In genomic region chr8:9437822-9438221, GRCm38 (mm10) we compare ENCODE assay signal across 29 mouse cellular contexts.
A peak's percentile ranks its signal among the peaks of the same experiment; 100 is the strongest.
DNase-seq lines count a peak whose midpoint lies in the region; ATAC-seq and TF ChIP-seq lines count a peak whose summit lies in the region.
"Had no signal": no experiment of that assay in that cellular context is flagged by ENCODE, and none has a peak within 500 bp of the region (broad histone marks: within the 10 kb centered on the region; RNA-seq: fewer than 3 reads in every experiment).

No protein-coding gene starts in this region.

- H3K4me3 ChIP-seq in intestine, embryonic 16.5 days (ENCODE audit: low read length), result no peak overlapping the region
- no peak overlapping the region for H3K4me3 ChIP-seq in intestine, postnatal 0 days (ENCODE audit: low read depth, low read length)
- H3K4me3 ChIP-seq: embryonic facial prominence, embryonic 12.5 days; embryonic facial prominence, embryonic 15.5 days; gastrocnemius, adult 2 months; heart, adult 2 months; heart, embryonic 10.5 days; heart, embryonic 13.5 days; hindbrain, embryonic 10.5 days; hindbrain, embryonic 13.5 days; intestine, embryonic 15.5 days had no signal

- WGBS in intestine, embryonic 16.5 days, result 79% methylated on average over 4 of the region's 4 CpGs
- WGBS in intestine, postnatal 0 days, result 75% methylated on average over 4 of the region's 4 CpGs

- H3K4me1 ChIP-seq in intestine, embryonic 16.5 days (ENCODE audit: control insufficient read depth, insufficient read depth, low read length), result no peaks in the 10 kb centered on the region
- no peaks in the 10 kb centered on the region for H3K4me1 ChIP-seq in intestine, postnatal 0 days (replicated peaks; ENCODE audit: control insufficient read depth, insufficient read depth, low read length)
- H3K4me1 ChIP-seq: embryonic facial prominence, embryonic 12.5 days; embryonic facial prominence, embryonic 15.5 days; heart, embryonic 10.5 days; heart, embryonic 13.5 days; hindbrain, embryonic 10.5 days; intestine, embryonic 15.5 days had no signal

- no peak overlapping the region for H3K27ac ChIP-seq in intestine, embryonic 16.5 days (ENCODE audit: low read length)
- H3K27ac ChIP-seq in intestine, postnatal 0 days (ENCODE audit: low read depth, low read length), result no peak overlapping the region
- H3K27ac ChIP-seq: embryonic facial prominence, embryonic 12.5 days; embryonic facial prominence, embryonic 15.5 days; gastrocnemius, adult 2 months; heart, adult 2 months; heart, embryonic 10.5 days; heart, embryonic 13.5 days; hindbrain, embryonic 10.5 days; hindbrain, embryonic 13.5 days; intestine, embryonic 15.5 days had no signal

- peak; percentile 19 for DNase-seq in heart, adult 11 months
- no peak for DNase-seq in heart, postnatal 36 days
- DNase-seq in splenic B cell, adult 2 months (ENCODE audit: low read depth, low spot score), result peak; percentile 5
- DNase-seq: adrenal gland, adult 2 months; adrenal gland, postnatal 25 days; B cell, adult 2 months; cerebellum, adult 11-12 months; cerebellum, adult 8-10 months; cerebellum, postnatal 10 days; cerebellum, postnatal 36 days; forebrain, postnatal 0 days; gastrocnemius, adult 2 months; gastrocnemius, postnatal 14 days; heart, adult 2 months; heart, postnatal 14 days had no signal

- H3K36me3 ChIP-seq in splenic B cell, adult 2 months (ENCODE audit: control insufficient read depth, insufficient read depth, low read length, poor library complexity, severe bottlenecking), result no peaks in the 10 kb centered on the region
- no peaks in the 10 kb centered on the region for H3K36me3 ChIP-seq in intestine, embryonic 16.5 days (ENCODE audit: control insufficient read depth, insufficient read depth, low read length)
- no peaks in the 10 kb centered on the region for H3K36me3 ChIP-seq in intestine, postnatal 0 days (ENCODE audit: control insufficient read depth, insufficient read depth)
- H3K36me3 ChIP-seq: embryonic facial prominence, embryonic 12.5 days; embryonic facial prominence, embryonic 15.5 days; G1E; heart, embryonic 10.5 days; heart, embryonic 13.5 days; hindbrain, embryonic 10.5 days; hindbrain, embryonic 13.5 days; intestine, embryonic 15.5 days had no signal

- intact Hi-C loops in heart, postnatal 36 days (cut with DNase I), result no loop called here

- peak; percentile 89 to 93 for ATAC-seq in hematopoietic stem cell, adult 5-6 weeks (replicated peaks in 1 of 2; ENCODE audit: insufficient read depth in 1 of 2, low FRiP score in 2 of 2, low TSS enrichment in 1 of 2, low read depth in 1 of 2, poor library complexity in 2 of 2, severe bottlenecking in 2 of 2)
- no peak for ATAC-seq in intestine, embryonic 16.5 days
- no peak for ATAC-seq in intestine, postnatal 0 days
- ATAC-seq: forebrain, embryonic 14.5 days; forebrain, postnatal 0 days; hindbrain, embryonic 16.5 days; intestine, embryonic 15.5 days had no signal

- no peak for TF ChIP-seq CTCF in intestine, postnatal 0 days (IDR thresholded peaks at IDR 0.05; ENCODE audit: low read depth)

- H3K9ac ChIP-seq in intestine, embryonic 16.5 days (ENCODE audit: low read depth, low read length), result no peak overlapping the region
- H3K9ac ChIP-seq in intestine, postnatal 0 days (ENCODE audit: low read depth, low read length), result no peak overlapping the region
- H3K9ac ChIP-seq: embryonic facial prominence, embryonic 12.5 days; embryonic facial prominence, embryonic 15.5 days; forebrain, postnatal 0 days; heart, embryonic 13.5 days; hindbrain, embryonic 13.5 days; intestine, embryonic 15.5 days had no signal

- H3K4me2 ChIP-seq in intestine, embryonic 16.5 days (ENCODE audit: low read depth, low read length), result no peak overlapping the region
- H3K4me2 ChIP-seq in intestine, postnatal 0 days (replicated peaks; ENCODE audit: low read depth), result no peak overlapping the region
- H3K4me2 ChIP-seq: embryonic facial prominence, embryonic 12.5 days; embryonic facial prominence, embryonic 15.5 days; heart, embryonic 13.5 days; hindbrain, embryonic 13.5 days; intestine, embryonic 15.5 days had no signal

- no peaks in the 10 kb centered on the region for H3K27me3 ChIP-seq in splenic B cell, adult 2 months (ENCODE audit: control insufficient read depth, insufficient read depth, low read length, poor library complexity, severe bottlenecking)
- H3K27me3 ChIP-seq in intestine, embryonic 16.5 days (replicated peaks; ENCODE audit: control insufficient read depth, insufficient read depth, low read length), result no peaks in the 10 kb centered on the region
- H3K27me3 ChIP-seq in intestine, postnatal 0 days (replicated peaks; ENCODE audit: control insufficient read depth, insufficient read depth, low read length), result no peaks in the 10 kb centered on the region
- H3K27me3 ChIP-seq: CH12.LX; embryonic facial prominence, embryonic 12.5 days; embryonic facial prominence, embryonic 15.5 days; heart, embryonic 13.5 days; hindbrain, embryonic 13.5 days; intestine, embryonic 15.5 days had no signal

- no peaks in the 10 kb centered on the region for H3K9me3 ChIP-seq in intestine, embryonic 16.5 days (ENCODE audit: control insufficient read depth, low read length)
- no peaks in the 10 kb centered on the region for H3K9me3 ChIP-seq in intestine, postnatal 0 days (ENCODE audit: control insufficient read depth)
- H3K9me3 ChIP-seq: embryonic facial prominence, embryonic 12.5 days; embryonic facial prominence, embryonic 15.5 days; G1E; heart, embryonic 10.5 days; heart, embryonic 13.5 days; hindbrain, embryonic 10.5 days; hindbrain, embryonic 13.5 days; intestine, embryonic 15.5 days had no signal

Comparison
In these comparisons a context has a peak if more than half of its experiments do, and no peak if none do; other contexts are left out.
1. DNase-seq: peak in heart, adult 11 months (single experiment) and splenic B cell, adult 2 months (single experiment); none in heart, postnatal 36 days (0 of 2).
2. ATAC-seq: peak in hematopoietic stem cell, adult 5-6 weeks (2 of 2); none in intestine, embryonic 16.5 days (single experiment) and intestine, postnatal 0 days (single experiment).